Mouse (Mus musculus): ENCODE data around the gene Gmds.

DNA sequence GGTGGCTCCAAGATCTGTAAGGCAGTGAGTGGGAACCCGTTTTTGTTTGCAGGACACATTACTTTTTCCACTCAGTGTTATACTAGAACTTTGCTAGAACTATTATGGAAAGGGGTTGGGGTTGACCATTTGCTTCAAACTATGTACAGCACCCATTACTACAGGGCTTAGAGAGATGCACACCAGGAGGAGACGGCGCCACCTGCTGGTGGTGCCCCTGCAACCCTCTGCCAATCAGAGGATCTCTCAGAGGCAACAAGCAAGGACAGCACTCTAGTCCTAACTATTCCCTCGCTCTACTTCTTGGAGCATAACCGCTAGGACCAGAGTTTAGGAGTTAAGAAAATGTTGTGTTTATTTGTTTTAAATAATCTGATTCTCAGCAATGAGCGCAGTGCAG, 382.0 kb downstream of the Gmds start:
- peak; percentile 79 for TF ChIP-seq CTCF (IDR thresholded peaks at IDR 0.05; ENCODE audit: extremely low read depth, insufficient read length, insufficient replicate concordance, low read depth, low read length)
- TF ChIP-seq POLR2A (IDR thresholded peaks at IDR 0.05; ENCODE audit: low read depth, low read length), result no peak
